Mouse (Mus musculus): ENCODE results near the gene Extl2. TPM values are rescaled to one million over a fixed set of nuclear protein-coding genes. Genes with fewer than 3 reads are reported as not detected.

Gene Extl2
- polyA plus RNA-seq, 1 experiment from 2014 or later: 24.6 TPM

- Histone ChIP-seq H3K9me3 (no peaks in the 10 kb centered on the region), H3K4me2 (replicated peaks) (no peak overlapping the region), H3K27ac (replicated peaks) (0 out of 2 replicates have a peak overlapping the region, but pooled peaks have one; percentile 28), H3K27me3 (no peaks in the 10 kb centered on the region), H3K4me1 (peaks cover 5% of the 10 kb centered on the region; the same call in 1 of the 2 replicates), H3K9ac (replicated peaks) (no peak overlapping the region), H3K4me3 (no peak overlapping the region), H3K36me3 (no peaks in the 10 kb centered on the region)
- ATAC-seq (replicated peaks): peak; percentile 71
- 72% methylated on average over 13 of the region's 13 CpGs for WGBS
Measured at GRCm38 (mm10) chr3:116016116-116016515, 8.9 kb downstream of the Extl2 start.

- H3K9me3 ChIP-seq: no peaks in the 10 kb centered on the region
- ATAC-seq (replicated peaks): no peak
- H3K4me2 ChIP-seq (replicated peaks): no peak overlapping the region
- H3K36me3 ChIP-seq: no peaks in the 10 kb centered on the region
- no peak overlapping the region for H3K9ac ChIP-seq (replicated peaks)
- WGBS: 69% methylated on average over 4 of the region's 4 CpGs
- H3K4me1 ChIP-seq: peaks cover 5% of the 10 kb centered on the region; the same call in 1 of the 2 replicates
- H3K4me3 ChIP-seq: no peak overlapping the region
- no peak overlapping the region for H3K27ac ChIP-seq (replicated peaks)
- H3K27me3 ChIP-seq: no peaks in the 10 kb centered on the region
Measured at GRCm38 (mm10) chr3:116018606-116019005, 11.3 kb downstream of the Extl2 start.

DNA sequence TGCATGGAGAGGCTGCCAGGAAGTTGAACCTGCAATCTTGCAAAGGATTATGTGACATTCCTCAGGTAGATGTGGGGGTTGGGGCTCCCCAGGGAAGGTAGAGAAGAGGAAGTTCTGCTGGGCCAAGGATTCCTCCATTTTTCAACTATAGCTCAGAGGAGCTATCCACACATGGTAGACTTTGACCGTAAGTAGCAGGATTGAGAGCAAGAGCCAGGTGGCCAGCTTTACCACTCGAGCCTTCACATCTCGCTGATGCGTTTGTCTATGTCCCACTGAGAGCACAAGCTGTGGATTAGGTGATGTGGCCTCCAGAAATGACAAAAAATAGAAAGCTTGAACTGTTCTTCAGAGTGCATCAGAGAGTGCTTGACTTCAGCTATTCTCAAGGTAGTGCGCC lies 11.9 kb downstream of the Extl2 start:
- no peak overlapping the region for H3K4me2 ChIP-seq (replicated peaks)
- H3K36me3 ChIP-seq: no peaks in the 10 kb centered on the region
- no peak overlapping the region for H3K27ac ChIP-seq (replicated peaks)
- no peaks in the 10 kb centered on the region for H3K27me3 ChIP-seq
- 94% methylated on average over 5 of the region's 5 CpGs for WGBS
- H3K9me3 ChIP-seq: no peaks in the 10 kb centered on the region
- no peak for ATAC-seq (replicated peaks)
- H3K4me1 ChIP-seq: peaks cover 5% of the 10 kb centered on the region; the same call in 1 of the 2 replicates
- no peak overlapping the region for H3K4me3 ChIP-seq
- H3K9ac ChIP-seq (replicated peaks): no peak overlapping the region

DNA sequence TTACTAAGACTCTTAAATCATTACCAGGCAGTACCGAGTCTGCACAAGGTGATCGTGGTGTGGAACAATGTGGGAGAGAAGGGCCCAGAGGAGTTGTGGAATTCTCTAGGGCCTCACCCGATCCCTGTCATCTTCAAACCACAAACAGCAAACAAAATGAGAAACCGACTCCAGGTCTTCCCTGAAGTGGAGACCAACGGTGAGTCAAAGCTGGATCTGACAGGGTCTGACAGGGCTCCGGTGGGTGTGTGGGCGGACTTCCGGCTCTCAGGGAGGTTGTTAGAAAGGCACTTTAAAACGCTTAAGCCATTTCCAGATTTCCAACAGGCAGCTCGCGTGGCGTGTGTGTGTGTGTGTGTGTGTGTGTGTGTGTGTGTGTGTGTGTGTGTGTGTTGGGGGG lies 17.0 kb downstream of the Extl2 start:
- Histone ChIP-seq H3K4me3 (no peak overlapping the region), H3K27me3 (no peaks in the 10 kb centered on the region), H3K4me1 (no peaks in the 10 kb centered on the region), H3K9me3 (no peaks in the 10 kb centered on the region), H3K4me2 (replicated peaks) (no peak overlapping the region), H3K9ac (replicated peaks) (no peak overlapping the region), H3K27ac (replicated peaks) (no peak overlapping the region), H3K36me3 (0 out of 2 replicates have a peak, but pooled peaks cover 3% of the 10 kb centered on the region)
- ATAC-seq (replicated peaks): no peak
- 92% methylated on average over 12 of the region's 12 CpGs for WGBS

DNA sequence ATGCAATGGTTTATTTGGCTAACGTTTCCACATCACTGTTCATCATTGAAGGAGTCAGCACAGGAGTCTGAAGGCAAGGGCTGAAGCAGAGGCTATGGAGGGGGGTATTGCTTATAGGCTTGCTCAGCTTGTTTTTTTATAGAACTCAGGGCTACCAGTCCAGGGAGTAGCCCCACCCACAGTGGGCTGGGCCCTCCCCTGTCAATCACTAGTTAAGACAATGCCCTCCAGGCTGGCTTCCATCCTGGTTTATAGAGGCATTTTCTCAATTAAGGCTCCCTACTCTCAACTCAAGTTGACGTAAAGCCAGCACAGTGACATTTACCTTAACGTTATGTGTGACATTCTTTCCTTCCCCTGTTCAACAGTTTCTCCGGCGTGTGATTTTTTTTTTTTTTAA lies 17.4 kb downstream of the Extl2 start:
- H3K27ac ChIP-seq (replicated peaks): no peak overlapping the region
- WGBS: 54% methylated on average over 5 of the region's 5 CpGs
- 0 out of 2 replicates have a peak, but pooled peaks cover 3% of the 10 kb centered on the region for H3K36me3 ChIP-seq
- H3K4me2 ChIP-seq (replicated peaks): no peak overlapping the region
- H3K4me3 ChIP-seq: no peak overlapping the region
- H3K4me1 ChIP-seq: no peaks in the 10 kb centered on the region
- no peaks in the 10 kb centered on the region for H3K9me3 ChIP-seq
- ATAC-seq (replicated peaks): peak; percentile 39; the same call in 1 of the 2 replicates
- no peak overlapping the region for H3K9ac ChIP-seq (replicated peaks)
- no peaks in the 10 kb centered on the region for H3K27me3 ChIP-seq

GRCm38 (mm10) chr3:116025701-116026100 lies 18.4 kb downstream of the Extl2 start:
- Histone ChIP-seq H3K9me3 (no peaks in the 10 kb centered on the region), H3K27me3 (no peaks in the 10 kb centered on the region), H3K4me3 (no peak overlapping the region), H3K27ac (replicated peaks) (no peak overlapping the region), H3K9ac (replicated peaks) (no peak overlapping the region), H3K4me1 (no peaks in the 10 kb centered on the region), H3K4me2 (replicated peaks) (no peak overlapping the region), H3K36me3 (0 out of 2 replicates have a peak, but pooled peaks cover 3% of the 10 kb centered on the region)
- 78% methylated on average over 10 of the region's 10 CpGs for WGBS
- ATAC-seq (replicated peaks): no peak

DNA sequence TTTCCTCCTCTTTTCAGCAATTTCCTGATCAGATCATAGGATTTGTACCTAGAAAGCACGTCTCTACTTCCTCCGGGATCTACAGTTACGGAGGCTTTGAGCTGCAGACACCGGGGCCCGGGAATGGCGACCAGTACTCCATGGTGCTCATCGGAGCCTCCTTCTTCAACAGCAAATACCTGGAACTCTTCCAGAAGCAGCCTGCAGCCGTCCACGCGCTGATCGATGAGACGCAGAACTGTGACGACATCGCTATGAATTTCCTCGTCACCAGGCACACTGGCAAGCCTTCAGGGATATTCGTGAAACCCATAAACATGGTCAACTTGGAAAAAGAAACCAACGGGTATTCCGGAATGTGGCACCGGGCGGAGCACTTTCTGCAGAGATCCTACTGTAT lies 19.7 kb downstream of the Extl2 start:
- Histone ChIP-seq H3K4me1 (no peaks in the 10 kb centered on the region), H3K4me2 (replicated peaks) (no peak overlapping the region), H3K9me3 (no peaks in the 10 kb centered on the region), H3K36me3 (0 out of 2 replicates have a peak, but pooled peaks cover 3% of the 10 kb centered on the region), H3K4me3 (no peak overlapping the region), H3K27ac (replicated peaks) (no peak overlapping the region), H3K27me3 (no peaks in the 10 kb centered on the region), H3K9ac (replicated peaks) (no peak overlapping the region)
- WGBS: 83% methylated on average over 20 of the region's 20 CpGs
- no peak for ATAC-seq (replicated peaks)

DNA sequence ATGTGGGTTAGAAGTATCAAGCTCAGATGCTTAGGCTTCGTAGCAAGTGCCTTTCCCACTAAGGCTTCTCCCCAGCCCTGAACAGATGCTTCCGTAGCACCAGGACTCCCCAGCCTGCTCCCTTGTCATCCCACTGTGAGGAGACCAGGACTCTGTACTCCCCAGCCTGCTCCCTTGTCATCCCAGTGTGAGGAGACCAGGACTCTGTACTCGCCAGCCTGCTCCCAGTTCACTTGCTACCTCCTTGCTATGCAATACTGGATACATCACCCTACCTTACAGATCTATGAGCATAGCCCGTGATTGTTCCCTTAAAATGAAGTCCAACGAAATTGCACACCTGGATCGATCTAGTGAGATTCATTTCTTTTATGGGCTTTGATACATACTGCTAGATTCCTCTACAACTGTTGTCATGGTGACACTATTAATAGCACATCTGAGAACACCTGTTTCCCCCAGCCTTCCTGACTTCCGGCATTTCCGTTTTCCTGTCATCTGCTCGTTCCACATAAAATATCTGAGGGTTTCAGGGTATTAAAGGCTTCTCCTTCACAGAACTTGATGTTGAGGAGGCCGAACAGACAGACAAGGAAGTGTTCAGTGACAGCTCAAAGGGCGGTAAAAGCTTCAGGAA lies 23.0 kb downstream of the Extl2 start:
- no peak overlapping the region for H3K9ac ChIP-seq (replicated peaks)
- ATAC-seq (replicated peaks): peak; percentile 54
- no peak overlapping the region for H3K4me2 ChIP-seq (replicated peaks)
- 0 out of 2 replicates have a peak overlapping the region, but pooled peaks have one; percentile 48 for H3K27ac ChIP-seq (replicated peaks)
- H3K4me3 ChIP-seq: no peak overlapping the region
- no peaks in the 10 kb centered on the region for H3K9me3 ChIP-seq
- H3K36me3 ChIP-seq: 0 out of 2 replicates have a peak, but pooled peaks cover 3% of the 10 kb centered on the region
- no peaks in the 10 kb centered on the region for H3K27me3 ChIP-seq
- no peaks in the 10 kb centered on the region for H3K4me1 ChIP-seq
- 73% methylated on average over 11 of the region's 11 CpGs for WGBS

GRCm38 (mm10) chr3:116033218-116033870 lies 26.1 kb downstream of the Extl2 start:
- Histone ChIP-seq H3K27me3 (no peaks in the 10 kb centered on the region), H3K36me3 (0 out of 2 replicates have a peak, but pooled peaks cover 3% of the 10 kb centered on the region), H3K4me2 (replicated peaks) (no peak overlapping the region), H3K4me3 (no peak overlapping the region), H3K4me1 (no peaks in the 10 kb centered on the region), H3K27ac (replicated peaks) (no peak overlapping the region), H3K9ac (replicated peaks) (no peak overlapping the region), H3K9me3 (no peaks in the 10 kb centered on the region)
- 52% methylated on average over 6 of the region's 6 CpGs for WGBS
- peak; percentile 40; the same call in 1 of the 2 replicates for ATAC-seq (replicated peaks)

- Histone ChIP-seq H3K36me3 (no peaks in the 10 kb centered on the region), H3K9ac (replicated peaks) (no peak overlapping the region), H3K27ac (replicated peaks) (no peak overlapping the region), H3K4me1 (no peaks in the 10 kb centered on the region), H3K4me3 (no peak overlapping the region), H3K27me3 (no peaks in the 10 kb centered on the region), H3K9me3 (no peaks in the 10 kb centered on the region), H3K4me2 (replicated peaks) (no peak overlapping the region)
- peak; percentile 33; the same call in 1 of the 2 replicates for ATAC-seq (replicated peaks)
- 63% methylated on average over 3 of the region's 3 CpGs for WGBS
Measured at GRCm38 (mm10) chr3:116033871-116034222, 26.6 kb downstream of the Extl2 start.

- Histone ChIP-seq H3K36me3 (no peaks in the 10 kb centered on the region), H3K4me2 (replicated peaks) (no peak overlapping the region), H3K9ac (replicated peaks) (no peak overlapping the region), H3K27ac (replicated peaks) (no peak overlapping the region), H3K4me3 (no peak overlapping the region), H3K9me3 (no peaks in the 10 kb centered on the region), H3K27me3 (no peaks in the 10 kb centered on the region), H3K4me1 (no peaks in the 10 kb centered on the region)
- no peak for ATAC-seq (replicated peaks)
- WGBS: 85% methylated on average over 3 of the region's 3 CpGs
Measured at GRCm38 (mm10) chr3:116040776-116041175, 33.5 kb downstream of the Extl2 start.

DNA sequence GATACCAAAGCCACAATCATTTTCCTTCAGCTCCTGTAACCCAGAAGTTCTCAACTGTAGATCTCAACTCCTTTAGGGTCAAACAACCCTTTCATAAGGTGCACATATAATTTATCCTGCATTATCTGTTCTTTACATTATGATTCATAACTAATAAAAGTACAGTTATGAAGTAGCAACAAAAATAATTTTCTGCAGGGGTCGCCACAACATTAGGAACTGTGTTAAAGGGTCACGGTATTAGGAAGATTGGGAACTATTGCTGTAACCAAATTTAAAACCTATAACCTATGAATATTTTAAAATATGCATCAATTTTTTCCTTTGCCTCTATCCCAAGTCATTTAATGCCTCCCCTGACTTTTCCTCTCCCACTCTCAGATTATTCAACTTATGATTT lies 38.7 kb downstream of the Extl2 start:
- Histone ChIP-seq H3K4me3 (no peak overlapping the region), H3K4me1 (0 out of 2 replicates have a peak, but pooled peaks cover 3% of the 10 kb centered on the region), H3K9me3 (no peaks in the 10 kb centered on the region), H3K36me3 (no peaks in the 10 kb centered on the region), H3K4me2 (replicated peaks) (no peak overlapping the region), H3K27me3 (no peaks in the 10 kb centered on the region), H3K27ac (replicated peaks) (no peak overlapping the region), H3K9ac (replicated peaks) (no peak overlapping the region)
- no peak for ATAC-seq (replicated peaks)
- 78% methylated on average over 2 of the region's 2 CpGs for WGBS

All from forebrain, embryonic 15.5 days (tissue).